8 mouse cellular contexts compared by ENCODE assay signal in the genomic region with DNA sequence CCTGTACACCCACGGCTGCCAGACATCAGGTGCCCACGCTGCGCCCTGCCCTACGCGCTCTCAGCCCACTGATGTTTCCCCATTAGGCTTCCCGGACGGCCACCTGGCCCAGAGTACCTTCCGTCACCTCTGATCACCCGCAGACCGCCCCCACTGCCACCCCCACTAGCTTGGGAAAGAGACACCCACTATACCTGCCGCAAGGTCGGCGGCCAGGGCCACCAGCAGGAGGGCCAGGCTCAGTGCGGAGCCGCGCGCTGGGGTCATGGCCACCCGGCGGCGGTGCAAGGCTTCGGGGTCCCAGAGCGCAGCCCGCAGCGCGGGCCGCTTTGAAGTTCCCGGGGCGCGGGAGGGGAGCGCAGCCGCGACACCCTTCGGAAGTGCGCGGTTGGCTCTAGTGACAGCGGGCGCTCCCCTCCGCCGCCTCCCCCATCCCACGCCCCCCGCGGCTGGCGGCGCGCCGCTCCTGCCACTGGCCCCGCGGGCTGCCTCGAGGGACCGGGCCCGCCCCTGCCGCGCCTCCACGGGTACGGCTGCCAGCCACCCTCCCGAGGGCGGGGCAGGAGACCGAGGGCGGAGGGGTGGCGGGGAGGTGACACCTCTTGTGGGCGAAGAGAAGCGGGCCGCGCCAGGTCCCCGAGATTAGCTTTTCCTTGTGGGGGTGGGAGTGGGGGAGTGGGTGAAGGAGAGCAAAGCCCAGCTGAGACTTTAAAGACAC. TPM values are rescaled to one million over a fixed set of nuclear protein-coding genes. Genes with fewer than 3 reads are reported as not detected.
DNase-seq lines count a peak whose midpoint lies in the region; ATAC-seq and TF ChIP-seq lines count a peak whose summit lies in the region.

TSS of gene Acvr1c (minus strand) at position 482 of the 718 bp plus-strand sequence.

- H3K27ac ChIP-seq in hindbrain, postnatal 0 days, result no peak within 1 kb of the TSS

- no peaks in the 10 kb centered on the region for H3K36me3 ChIP-seq in hindbrain, postnatal 0 days (ENCODE audit: insufficient read depth, low read length)

- under 1% methylated on average over 56 of the region's 65 CpGs for WGBS in hindbrain, postnatal 0 days

- H3K4me3 ChIP-seq in hindbrain, postnatal 0 days (ENCODE audit: low read length), result peak within 1 kb of the TSS; percentile 67

- H3K27me3 ChIP-seq in hindbrain, postnatal 0 days (ENCODE audit: insufficient read depth, low read length), result no peaks in the 10 kb centered on the region

- peak within 1 kb of the TSS; percentile 100 for H3K4me2 ChIP-seq in hindbrain, postnatal 0 days (ENCODE audit: low read depth, low read length)

- H3K4me1 ChIP-seq in hindbrain, postnatal 0 days (ENCODE audit: insufficient read depth, low read length), result peaks cover 7% of the 10 kb centered on the region; the same call in 1 of the 2 replicates

- peak; percentile 78 for ATAC-seq in hindbrain, postnatal 0 days
- ATAC-seq in erythroid progenitor cell, adult 5-6 weeks (replicated peaks; ENCODE audit: low FRiP score, poor library complexity, severe bottlenecking), result no peak

- peak within 1 kb of the TSS; percentile 47 for H3K9ac ChIP-seq in hindbrain, postnatal 0 days (replicated peaks; ENCODE audit: low read length)

- peak; percentile 78 to 92 for DNase-seq in adrenal gland, adult (ENCODE audit: inconsistent age in 2 of 2, low spot score in 1 of 2)
- DNase-seq in cerebellum, adult 9-11 months, result peak; percentile 44
- DNase-seq in gastrocnemius, adult 18-20 months (ENCODE audit: low spot score), result peak; percentile 10
- DNase-seq in hindbrain, postnatal 0 days (ENCODE audit: low spot score), result peak; percentile 55
- peak; percentile 28 to 53 for DNase-seq in left cerebral cortex, adult 8-10 months (ENCODE audit: low spot score in 2 of 2)
- peak; percentile 61 to 72 for DNase-seq in lung, postnatal 4 days
- peak; percentile 34 to 52 for DNase-seq in right cerebral cortex, adult 2 months (ENCODE audit: low spot score in 2 of 2)

- TF ChIP-seq CTCF in hindbrain, postnatal 0 days (IDR thresholded peaks at IDR 0.05; ENCODE audit: low read depth), result no peak

- H3K9me3 ChIP-seq in hindbrain, postnatal 0 days (ENCODE audit: low read length), result no peaks in the 10 kb centered on the region

RNA-seq across cellular contexts. Expression of gene Acvr1c, which starts in this region (rescaled TPM):
- under 1 TPM; 0.57 to 0.71 TPM for total RNA-seq in gastrocnemius, adult 18-20 months (2021)
- total RNA-seq in hindbrain, postnatal 0 days (2014; rRNA removed), result 0.31 and 0.50 TPM in 2 replicates
- polyA plus RNA-seq in hindbrain, postnatal 0 days (2015; fragmentation: Nextera tagmentation; extraction: Ambion mirVana), result 0.23 and 0.59 TPM in 2 replicates
- total RNA-seq in left cerebral cortex, adult 8-10 months (2022), result 10 to 100 TPM; 22.8 to 28.4 (median 25.4) TPM
- total RNA-seq in erythroid progenitor cell, adult 5-6 weeks (2015; ENCODE audit: low replicate concordance), result not detected in 2 replicates
- total RNA-seq in erythroid progenitor cell, adult 5-6 weeks (2017; ENCODE audit: low replicate concordance), result not detected in 2 replicates

Comparison
In these comparisons a context has a peak if more than half of its experiments do, and no peak if none do; other contexts are left out.
1. RNA of gene Acvr1c (total RNA-seq): 22.8 to 28.4 TPM in left cerebral cortex, adult 8-10 months; 0.57 to 0.71 TPM in gastrocnemius, adult 18-20 months, 0.31 to 0.50 TPM in hindbrain, postnatal 0 days and not detected in erythroid progenitor cell, adult 5-6 weeks; every median in the first group is over 10 times any median in the second.
2. Peak in DNase-seq in gastrocnemius, adult 18-20 months; RNA of the gene not detected or under 1 TPM.
3. Peak in DNase-seq, ATAC-seq, H3K4me3 ChIP-seq, H3K9ac ChIP-seq and H3K4me2 ChIP-seq in hindbrain, postnatal 0 days; RNA of the gene not detected or under 1 TPM.
4. DNase-seq: peak in every context shown above with its lines; median percentile 85 in adrenal gland, adult; 66 in lung, postnatal 4 days; 55 in hindbrain, postnatal 0 days; 44 in cerebellum, adult 9-11 months; 43 in right cerebral cortex, adult 2 months; 40 in left cerebral cortex, adult 8-10 months; 10 in gastrocnemius, adult 18-20 months.